Mouse (Mus musculus) lung, embryonic 15.5 days (tissue): ENCODE results near the gene Map6. TPM values are rescaled to one million over a fixed set of nuclear protein-coding genes. Genes with fewer than 3 reads are reported as not detected.
"Not testable (repeated sequence)": the region's sequence is repeated elsewhere in the genome, so short reads cannot be mapped to it uniquely, and the experiment has no call there.

Experiments
- ATAC-seq: fragments of 200-750 bp; cut with Nextera tagmentation; 2 replicates; pipeline ENCODE4 v1.8.0; 2017; ENCODE audit warnings: moderate number of reproducible peaks, borderline replicate concordance; ENCODE audit not compliant: low FRiP score, low TSS enrichment; ENCODE audit errors: extremely low read depth
- H3K27ac ChIP-seq: fragments of 300-500 bp; sonication (generic); 2 replicates; pipeline ENCODE4 v1.5.1; 2015; ENCODE audit warnings: moderate library complexity, mild to moderate bottlenecking, inconsistent platforms
- H3K27me3 ChIP-seq: fragments of 300-500 bp; sonication (generic); 2 replicates; pipeline ENCODE4 v1.6.1; 2015; ENCODE audit warnings: inconsistent platforms
- H3K36me3 ChIP-seq: fragments of 300-500 bp; sonication (generic); 2 replicates; pipeline ENCODE4 v1.6.1; 2015; ENCODE audit warnings: inconsistent platforms
- H3K4me1 ChIP-seq: fragments of 300-500 bp; sonication (generic); 2 replicates; pipeline ENCODE4 v1.6.1; 2015; ENCODE audit warnings: inconsistent platforms
- H3K4me2 ChIP-seq: fragments of 300-500 bp; sonication (generic); 2 replicates; pipeline ENCODE4 v1.6.1; 2015; ENCODE audit warnings: inconsistent platforms, mild to moderate bottlenecking, moderate library complexity
- H3K4me3 ChIP-seq: fragments of 300-500 bp; sonication (generic); 2 replicates; pipeline ENCODE4 v1.5.1; 2015; ENCODE audit warnings: mild to moderate bottlenecking, inconsistent platforms
- H3K9ac ChIP-seq: fragments of 300-500 bp; sonication (generic); 2 replicates; pipeline ENCODE4 v1.6.1; 2015; ENCODE audit warnings: inconsistent platforms
- H3K9me3 ChIP-seq: fragments of 300-500 bp; sonication (generic); 2 replicates; pipeline ENCODE4 v1.6.1; 2016; ENCODE audit warnings: inconsistent platforms
- WGBS: fragments of 180-500 bp; shearing (Covaris S2); methylation state at CpG from one replicate; pipeline ENCODE4 v1.1.7; 2015; 5-methylcytosine and 5-hydroxymethylcytosine counted together
- polyA plus RNA-seq: library from polyadenylated mRNA; unstranded; fragments of >200 nt; fragmentation: Nextera tagmentation; extraction: Ambion mirVana; gene quantifications from 2 replicates; pipeline ENCODE4 v1.2.1, GENCODE M21; 2015

Map6 gene
- polyA plus RNA-seq, 1 experiment from 2014 or later = 3.5 TPM

GRCm38 (mm10) chr7:99360021-99360802 lies 93.0 kb downstream of the Map6 start:
- WGBS = 10% methylated on average over 10 of the region's 10 CpGs
- Histone ChIP-seq H3K27ac (peak overlapping the region; percentile 97), H3K27me3 (no peaks in the 10 kb centered on the region), H3K4me1 (peaks cover 50% of the 10 kb centered on the region), H3K36me3 (no peaks in the 10 kb centered on the region), H3K4me3 (no peak overlapping the region), H3K4me2 (peak overlapping the region; percentile 11), H3K9ac (peak overlapping the region; percentile 36), H3K9me3 (no peaks in the 10 kb centered on the region)
- ATAC-seq = peak; percentile 96

- Histone ChIP-seq H3K36me3 (no peaks in the 10 kb centered on the region), H3K27ac (peak overlapping the region; percentile 97), H3K4me1 (peaks cover 43% of the 10 kb centered on the region), H3K4me2 (peak overlapping the region; percentile 2; the same call in 1 of the 2 replicates), H3K9ac (peak overlapping the region; percentile 17; the same call in 1 of the 2 replicates), H3K9me3 (no peaks in the 10 kb centered on the region), H3K4me3 (no peak overlapping the region), H3K27me3 (no peaks in the 10 kb centered on the region)
- ATAC-seq = no peak
- WGBS = 16% methylated on average over 8 of the region's 8 CpGs
Measured at GRCm38 (mm10) chr7:99360803-99361414, 93.7 kb downstream of the Map6 start.

DNA sequence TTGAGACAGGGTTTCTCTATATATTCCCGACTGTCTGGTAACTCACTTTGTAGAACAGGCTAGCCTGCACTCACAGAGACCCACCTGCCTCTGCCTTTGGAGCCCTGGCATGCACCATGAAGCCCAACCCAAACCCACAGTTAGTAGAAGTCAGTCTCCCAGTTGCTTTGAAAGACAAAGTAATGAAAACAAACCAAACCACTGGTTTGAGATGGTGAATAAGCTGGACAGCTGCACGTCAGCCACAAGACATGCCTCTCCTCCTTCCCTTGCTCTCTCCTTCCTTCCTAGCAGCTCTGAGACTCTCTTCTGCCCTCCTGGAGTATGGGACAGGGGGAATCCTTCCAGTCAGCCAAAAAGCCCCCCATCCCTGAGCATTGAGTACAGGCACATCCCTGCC lies 94.9 kb downstream of the Map6 start:
- Histone ChIP-seq H3K27ac (no peak overlapping the region), H3K4me1 (peaks cover 31% of the 10 kb centered on the region), H3K4me2 (no peak overlapping the region), H3K9me3 (no peaks in the 10 kb centered on the region), H3K9ac (no peak overlapping the region), H3K36me3 (no peaks in the 10 kb centered on the region), H3K4me3 (no peak overlapping the region), H3K27me3 (no peaks in the 10 kb centered on the region)
- ATAC-seq = no peak
- WGBS = 78% methylated on average over 2 of the region's 2 CpGs

GRCm38 (mm10) chr7:99365069-99365468 lies 97.8 kb downstream of the Map6 start:
- Histone ChIP-seq H3K9me3 (no peaks in the 10 kb centered on the region), H3K27ac (no peak overlapping the region), H3K27me3 (no peaks in the 10 kb centered on the region), H3K9ac (no peak overlapping the region), H3K4me2 (no peak overlapping the region), H3K4me1 (peaks cover 9% of the 10 kb centered on the region), H3K36me3 (no peaks in the 10 kb centered on the region), H3K4me3 (no peak overlapping the region)
- 0% methylated on average over 5 of the region's 5 CpGs for WGBS
- ATAC-seq = no peak

DNA sequence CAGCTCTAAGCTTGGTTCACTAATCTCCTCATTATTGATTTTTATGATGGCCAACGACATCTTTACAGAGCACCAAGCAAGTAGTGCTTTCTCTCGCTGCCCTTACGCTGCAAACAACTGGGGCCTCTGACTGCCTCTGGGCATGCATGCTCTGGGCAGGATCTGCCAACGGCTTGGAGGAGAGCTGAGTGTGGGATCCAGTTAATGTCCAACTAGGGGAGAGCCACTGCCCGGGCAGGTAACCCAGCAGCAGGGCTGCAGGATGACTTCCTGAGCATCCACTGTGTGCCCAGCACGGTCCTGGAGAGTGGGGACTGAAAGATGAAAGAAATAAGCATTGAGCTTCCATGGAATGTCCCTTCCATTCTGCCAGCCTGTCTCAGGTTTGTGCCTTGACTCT lies 99.5 kb downstream of the Map6 start:
- no peak for ATAC-seq
- Histone ChIP-seq H3K4me2 (no peak overlapping the region), H3K36me3 (no peaks in the 10 kb centered on the region), H3K9ac (no peak overlapping the region), H3K27ac (no peak overlapping the region), H3K4me3 (no peak overlapping the region), H3K9me3 (no peaks in the 10 kb centered on the region), H3K4me1 (no peaks in the 10 kb centered on the region), H3K27me3 (no peaks in the 10 kb centered on the region)
- 50% methylated on average over 6 of the region's 6 CpGs for WGBS

- H3K4me3 ChIP-seq, H3K4me1 ChIP-seq, H3K27me3 ChIP-seq, H3K36me3 ChIP-seq, ATAC-seq, H3K9me3 ChIP-seq, H3K9ac ChIP-seq, H3K4me2 ChIP-seq, H3K27ac ChIP-seq: not testable (repeated sequence)
- 60% methylated on average over 3 of the region's 3 CpGs for WGBS
Measured at GRCm38 (mm10) chr7:99374325-99374724, 107.1 kb downstream of the Map6 start.

DNA sequence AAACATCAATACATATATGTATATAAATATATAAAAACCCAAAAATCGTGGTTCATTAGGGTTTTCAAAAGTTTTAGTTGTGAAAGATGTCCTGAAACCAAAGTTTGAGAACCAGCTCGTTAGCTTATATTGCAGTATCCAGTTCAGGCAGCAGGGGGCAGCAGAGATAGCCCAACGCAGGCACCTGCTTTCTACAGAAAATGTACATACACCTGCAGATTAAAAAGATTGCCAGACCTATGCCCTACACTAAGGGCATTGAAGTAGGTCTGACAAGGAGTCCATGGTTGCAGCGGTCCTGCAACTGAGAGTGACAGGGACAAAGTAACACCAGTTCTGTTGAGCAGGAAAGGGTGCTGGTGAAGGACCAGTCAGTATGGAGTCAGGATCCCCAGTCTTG lies 108.2 kb downstream of the Map6 start:
- ATAC-seq = no peak
- no peaks in the 10 kb centered on the region for H3K36me3 ChIP-seq
- WGBS = 3% methylated on average over 4 of the region's 4 CpGs

DNA sequence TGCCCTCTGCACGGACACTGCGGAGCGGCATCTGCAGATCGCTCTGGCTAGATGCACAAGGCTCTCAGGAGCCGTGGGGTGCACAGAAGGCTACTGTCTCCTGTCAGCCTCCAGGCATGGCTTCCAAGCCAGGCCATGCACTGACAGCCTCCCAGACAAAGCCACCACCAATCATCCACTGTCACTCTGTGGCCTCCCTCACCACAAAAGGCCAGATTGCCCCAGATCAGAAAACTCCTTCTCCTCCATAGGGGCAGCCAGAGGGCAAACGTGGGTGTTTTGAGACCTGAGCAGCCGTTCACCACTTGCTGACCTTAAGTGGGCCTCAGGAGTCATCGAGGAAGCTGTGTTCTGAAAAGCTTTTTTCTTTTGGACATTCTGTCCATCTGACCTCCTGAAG lies 111.6 kb downstream of the Map6 start:
- Histone ChIP-seq H3K4me1 (peaks cover 32% of the 10 kb centered on the region), H3K4me3 (no peak overlapping the region), H3K36me3 (no peaks in the 10 kb centered on the region), H3K27ac (no peak overlapping the region), H3K27me3 (no peaks in the 10 kb centered on the region), H3K9me3 (no peaks in the 10 kb centered on the region), H3K9ac (no peak overlapping the region), H3K4me2 (no peak overlapping the region)
- no peak for ATAC-seq
- WGBS = 59% methylated on average over 8 of the region's 8 CpGs

More for the DNA sequence above, 108.2 kb downstream of the Map6 start:
- Histone ChIP-seq H3K4me3 (no peak overlapping the region), H3K9me3 (no peaks in the 10 kb centered on the region), H3K4me1 (peaks cover 8% of the 10 kb centered on the region; the same call in 1 of the 2 replicates), H3K9ac (no peak overlapping the region), H3K4me2 (no peak overlapping the region), H3K27me3 (no peaks in the 10 kb centered on the region; the same call in 1 of the 2 replicates), H3K27ac (no peak overlapping the region)

- under 1% methylated on average over 24 of the region's 24 CpGs for WGBS
- Histone ChIP-seq H3K4me1 (peaks cover 47% of the 10 kb centered on the region), H3K9me3 (no peaks in the 10 kb centered on the region), H3K4me3 (peak overlapping the region; percentile 61), H3K27ac (peak overlapping the region; percentile 94), H3K4me2 (peak overlapping the region; percentile 89), H3K27me3 (no peaks in the 10 kb centered on the region), H3K36me3 (no peaks in the 10 kb centered on the region), H3K9ac (peak overlapping the region; percentile 57)
- ATAC-seq = peak; percentile 64
Measured at GRCm38 (mm10) chr7:99380491-99381213, 113.4 kb downstream of the Map6 start.

GRCm38 (mm10) chr7:99381214-99382087 lies 114.2 kb downstream of the Map6 start, which contains the start of gene Gdpd5:
Gene Gdpd5 (plus strand): TSS chr7:99381414.
- Histone ChIP-seq H3K27me3 (no peaks in the 10 kb centered on the region), H3K27ac (peak within 1 kb of the TSS; percentile 94), H3K4me1 (peaks cover 54% of the 10 kb centered on the region), H3K9ac (peak within 1 kb of the TSS; percentile 71), H3K4me2 (peak within 1 kb of the TSS; percentile 89), H3K4me3 (peak within 1 kb of the TSS; percentile 61), H3K36me3 (no peaks in the 10 kb centered on the region), H3K9me3 (no peaks in the 10 kb centered on the region)
- WGBS = under 1% methylated on average over 71 of the region's 73 CpGs
- ATAC-seq = peak; percentile 97
